Mouse (Mus musculus): Measurements from ENCODE around the gene Masp1.

DNA sequence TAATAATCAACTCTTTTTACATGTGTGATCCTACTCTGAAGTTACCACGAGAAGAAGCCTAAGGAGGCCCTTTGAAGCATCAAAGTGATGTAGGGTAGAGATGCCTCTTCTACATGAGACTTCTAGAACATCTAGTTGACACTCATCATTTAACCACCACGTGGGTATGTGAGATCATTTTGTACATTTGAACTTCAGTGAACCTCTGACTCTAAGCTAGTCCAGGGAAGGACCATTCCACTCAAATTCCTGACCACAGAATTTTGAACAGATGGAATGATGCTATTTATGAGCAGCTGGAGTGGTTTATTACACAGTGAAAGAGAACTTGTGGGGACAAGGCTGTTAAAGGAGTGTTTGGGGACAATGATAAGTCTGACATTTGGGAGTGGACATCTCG lies 18.1 kb downstream of the Masp1 start:
- no peak for TF ChIP-seq CTCF (conservative IDR thresholded peaks at IDR 0.05 in 1 of 2, IDR thresholded peaks at IDR 0.05 in 1 of 2; ENCODE audit: low read depth in 2 of 2, low read length in 2 of 2)
- no peak for TF ChIP-seq MAX (IDR thresholded peaks at IDR 0.05; ENCODE audit: low read length)
- no peak for TF ChIP-seq MYC (IDR thresholded peaks at IDR 0.05; ENCODE audit: low read depth, low read length)
- TF ChIP-seq POLR2AphosphoS2 (IDR thresholded peaks at IDR 0.05; ENCODE audit: low read depth, low read length) = no peak
- no peak for TF ChIP-seq MEF2A (IDR thresholded peaks at IDR 0.05; ENCODE audit: borderline replicate concordance, low read depth, low read length)
- no peak for TF ChIP-seq EP300 (IDR thresholded peaks at IDR 0.05; ENCODE audit: low read length)
- TF ChIP-seq SMC3 (IDR thresholded peaks at IDR 0.05; ENCODE audit: low read depth, low read length) = no peak
- TF ChIP-seq POLR2A (IDR thresholded peaks at IDR 0.05; ENCODE audit: low read depth, low read length) = no peak
- no peak for TF ChIP-seq ETS1 (conservative IDR thresholded peaks at IDR 0.05; ENCODE audit: low read depth, low read length)
- no peak for TF ChIP-seq ZC3H11A (IDR thresholded peaks at IDR 0.05; ENCODE audit: low read depth, low read length)
- no peak for TF ChIP-seq KAT2A (IDR thresholded peaks at IDR 0.05; ENCODE audit: insufficient replicate concordance, low read length)
